11 mouse cellular contexts compared by ENCODE assay signal in the genomic region with DNA sequence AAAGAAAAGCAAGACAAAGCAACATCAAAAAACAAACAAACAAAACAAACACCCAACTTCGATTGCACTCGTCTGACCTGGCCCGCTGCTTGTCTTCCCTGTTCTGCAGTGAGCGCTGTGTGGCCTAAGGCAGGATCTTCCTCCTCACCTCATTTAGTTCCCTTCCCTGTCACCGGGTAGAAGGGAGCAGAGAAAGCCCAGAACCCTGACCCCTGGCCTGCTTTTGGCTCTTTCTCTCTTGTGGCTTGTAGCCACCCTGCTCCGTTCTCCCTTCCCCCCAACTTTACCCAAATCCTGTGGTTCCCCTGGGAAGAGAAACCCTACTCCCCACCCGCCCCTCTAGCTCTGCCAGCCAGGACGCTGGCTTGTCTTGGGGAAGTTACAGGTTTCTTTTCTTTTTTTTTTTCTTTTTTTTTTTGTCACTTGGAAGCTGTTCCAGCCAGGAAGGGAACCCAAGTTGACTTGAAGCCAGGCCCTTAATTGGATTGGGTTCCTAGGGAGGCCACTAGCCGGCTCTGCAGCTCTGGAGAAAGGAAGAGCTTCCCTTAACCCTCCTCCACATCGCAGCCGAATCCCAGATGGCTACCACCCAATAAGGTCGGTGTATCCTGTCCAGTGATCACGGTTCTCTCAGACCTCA. TPM values are rescaled to one million over a fixed set of nuclear protein-coding genes. Genes with fewer than 3 reads are reported as not detected.
DNase-seq lines count a peak whose midpoint lies in the region; ATAC-seq and TF ChIP-seq lines count a peak whose summit lies in the region.
"Had no signal": no experiment of that assay in that cellular context is flagged by ENCODE, and none has a peak within 500 bp of the region (broad histone marks: within the 10 kb centered on the region; RNA-seq: fewer than 3 reads in every experiment).

No protein-coding gene starts in this region.

- no peaks in the 10 kb centered on the region for H3K79me2 ChIP-seq in liver, adult 2 months (ENCODE audit: control insufficient read depth, insufficient read depth, low read length)

- intact Hi-C loops in heart, postnatal 10 days (cut with DNase I): no loop called here

- no peaks in the 10 kb centered on the region for H3K27me3 ChIP-seq in liver, adult 2 months (ENCODE audit: control insufficient read depth, insufficient read depth, low read length)
- no peaks in the 10 kb centered on the region for H3K27me3 ChIP-seq in lung, embryonic 16.5 days (ENCODE audit: control insufficient read depth, insufficient read depth, low read depth, low read length)
- no peaks in the 10 kb centered on the region for H3K27me3 ChIP-seq in hindbrain, embryonic 14.5 days (ENCODE audit: control insufficient read depth, insufficient read depth, low read length)

- H3K4me1 ChIP-seq in liver, adult 2 months (ENCODE audit: control insufficient read depth, insufficient read depth, low read length): peaks cover 11% of the 10 kb centered on the region; the same call in 1 of the 2 replicates
- H3K4me1 ChIP-seq in lung, embryonic 16.5 days (replicated peaks; ENCODE audit: control insufficient read depth, insufficient read depth, low read length): peaks cover 22% of the 10 kb centered on the region
- H3K4me1 ChIP-seq in hindbrain, embryonic 14.5 days (replicated peaks; ENCODE audit: control insufficient read depth, insufficient read depth, low read length): no peaks in the 10 kb centered on the region

- no peak for TF ChIP-seq CTCF in liver, adult 2 months (IDR thresholded peaks at IDR 0.05; ENCODE audit: low read depth, low read length)

- 8% methylated on average over 13 of the region's 13 CpGs for WGBS in liver, adult 2 months
- 39% methylated on average over 13 of the region's 13 CpGs for WGBS in lung, embryonic 16.5 days
- 72% methylated on average over 13 of the region's 13 CpGs for WGBS in hindbrain, embryonic 14.5 days

- H3K9me3 ChIP-seq in lung, embryonic 16.5 days (ENCODE audit: control insufficient read depth, low read length): no peaks in the 10 kb centered on the region
- H3K9me3 ChIP-seq in hindbrain, embryonic 14.5 days (ENCODE audit: control insufficient read depth, low read length): no peaks in the 10 kb centered on the region
- H3K9me3 ChIP-seq: embryonic facial prominence, embryonic 10.5 days had no signal

- no peaks in the 10 kb centered on the region for H3K36me3 ChIP-seq in liver, adult 2 months (ENCODE audit: control insufficient read depth, insufficient read depth, low read length)
- no peaks in the 10 kb centered on the region for H3K36me3 ChIP-seq in lung, embryonic 16.5 days (ENCODE audit: control insufficient read depth, insufficient read depth, low read length)
- H3K36me3 ChIP-seq in hindbrain, embryonic 14.5 days (replicated peaks; ENCODE audit: control insufficient read depth, insufficient read depth): no peaks in the 10 kb centered on the region
- H3K36me3 ChIP-seq: embryonic facial prominence, embryonic 10.5 days had no signal

- no peak overlapping the region for H3K4me3 ChIP-seq in liver, adult 2 months (ENCODE audit: insufficient read depth, low read depth, low read length)
- H3K4me3 ChIP-seq in lung, embryonic 16.5 days (ENCODE audit: low read length): no peak overlapping the region
- H3K4me3 ChIP-seq in hindbrain, embryonic 14.5 days (replicated peaks; ENCODE audit: low read length): no peak overlapping the region
- H3K4me3 ChIP-seq: embryonic facial prominence, embryonic 10.5 days had no signal

- no peak overlapping the region for H3K4me2 ChIP-seq in lung, embryonic 16.5 days (ENCODE audit: low read depth, low read length)
- H3K4me2 ChIP-seq in hindbrain, embryonic 14.5 days (replicated peaks): no peak overlapping the region

- ATAC-seq in lung, embryonic 16.5 days (ENCODE audit: low read depth): peak; percentile 39; the same call in 1 of the 2 replicates
- no peak for ATAC-seq in hindbrain, embryonic 14.5 days (ENCODE audit: low FRiP score)
- ATAC-seq: hindbrain, embryonic 16.5 days had no signal

- TF ChIP-seq POLR2A in liver, adult 2 months (IDR thresholded peaks at IDR 0.05; ENCODE audit: extremely low read depth, insufficient read depth, low read length): no peak

- H3K9ac ChIP-seq in liver, adult 2 months (ENCODE audit: low read depth, low read length): no peak overlapping the region
- no peak overlapping the region for H3K9ac ChIP-seq in lung, embryonic 16.5 days (ENCODE audit: low read length)
- no peak overlapping the region for H3K9ac ChIP-seq in hindbrain, embryonic 14.5 days

- peak; percentile 45 to 57 for DNase-seq in cerebellum, postnatal 10 days
- DNase-seq in cerebellum, postnatal 36 days: no peak
- peak; percentile 76 for DNase-seq in liver, adult 2 months (ENCODE audit: extremely low read depth, low read depth, low spot score)
- DNase-seq in liver: no peak
- peak; percentile 68 to 79 for DNase-seq in heart, postnatal 10 days
- no peak for DNase-seq in embryo, embryonic 11 days
- no peak for DNase-seq in hindbrain, embryonic 14.5 days (ENCODE audit: low spot score)
- DNase-seq: right cerebral cortex, postnatal 14 days had no signal

- peak overlapping the region; percentile 18 for H3K27ac ChIP-seq in liver, adult 2 months (replicated peaks; ENCODE audit: insufficient read depth, low read depth, low read length)
- no peak overlapping the region for H3K27ac ChIP-seq in lung, embryonic 16.5 days (ENCODE audit: low read length)
- H3K27ac ChIP-seq in hindbrain, embryonic 14.5 days: no peak overlapping the region
- H3K27ac ChIP-seq: embryonic facial prominence, embryonic 10.5 days had no signal

RNA-seq across cellular contexts. Expression of gene Clic4, which starts 10.2 kb away (rescaled TPM):
- 23.0 and 27.7 TPM in 2 replicates for total RNA-seq in liver, adult 2 months (2014; rRNA removed)
- polyA plus RNA-seq in liver, adult 2 months (2012; rRNA removed): 23.4 and 30.8 TPM in 2 replicates
- 100 to 1,000 TPM; 309 to 310 TPM for total RNA-seq in heart, postnatal 10 days (2021)
- polyA plus RNA-seq in lung, embryonic 16.5 days (2015; fragmentation: Nextera tagmentation; extraction: Ambion mirVana): 170 and 179 TPM in 2 replicates
- polyA plus RNA-seq in hindbrain, embryonic 14.5 days (2014; fragmentation: Nextera tagmentation; extraction: Ambion mirVana): 43.2 and 50.4 TPM in 2 replicates

Comparison
In these comparisons a context has a peak if more than half of its experiments do, and no peak if none do; other contexts are left out.
1. DNase-seq: peak in cerebellum, postnatal 10 days (2 of 2), liver, adult 2 months (single experiment) and heart, postnatal 10 days (2 of 2); none in cerebellum, postnatal 36 days (0 of 2), liver (single experiment), embryo, embryonic 11 days (single experiment) and hindbrain, embryonic 14.5 days (single experiment).